Mouse (Mus musculus): ENCODE measurements around the gene Rpl13. TPM values are rescaled to one million over a fixed set of nuclear protein-coding genes. Genes with fewer than 3 reads are reported as not detected.

Gene Rpl13
- polyA plus RNA-seq (2012; ENCODE audit: insufficient read depth, insufficient read length, missing spikeins): 615 and 813 TPM in 2 replicates

GRCm38 (mm10) chr8:123101735-123102685 is at the start of gene Rpl13:
Rpl13 (plus strand) TSS chr8:123102350.
- Histone ChIP-seq H3K4me1 (ENCODE audit: control insufficient read depth, insufficient read depth, insufficient read length, low read length) (peaks cover 3% of the 10 kb centered on the region), H3K27ac (replicated peaks; ENCODE audit: low read depth, low read length) (peak within 1 kb of the TSS; percentile 61), H3K4me3 (ENCODE audit: insufficient read depth, low read depth, low read length) (peak within 1 kb of the TSS; percentile 80)

GRCm38 (mm10) chr8:123062721-123063120 is 39.4 kb upstream of the Rpl13 start, which contains the start of gene Spg7:
Spg7 (plus strand) TSS chr8:123062942.
- no peak within 1 kb of the TSS for H3K27ac ChIP-seq (replicated peaks; ENCODE audit: low read depth, low read length)
- H3K4me3 ChIP-seq (ENCODE audit: insufficient read depth, low read depth, low read length): no peak within 1 kb of the TSS
- H3K4me1 ChIP-seq (ENCODE audit: control insufficient read depth, insufficient read depth, insufficient read length, low read length): peaks cover 4% of the 10 kb centered on the region; the same call in 1 of the 2 replicates

- Histone ChIP-seq H3K4me1 (ENCODE audit: control insufficient read depth, insufficient read depth, insufficient read length, low read length) (peaks cover 4% of the 10 kb centered on the region; the same call in 1 of the 2 replicates), H3K4me3 (ENCODE audit: insufficient read depth, low read depth, low read length) (peak overlapping the region; percentile 80), H3K27ac (replicated peaks; ENCODE audit: low read depth, low read length) (no peak overlapping the region)
These were observed 38.1 kb upstream of the Rpl13 start for GRCm38 (mm10) chr8:123064072-123064471.

- Histone ChIP-seq H3K4me1 (ENCODE audit: control insufficient read depth, insufficient read depth, insufficient read length, low read length) (peaks cover 4% of the 10 kb centered on the region; the same call in 1 of the 2 replicates), H3K27ac (replicated peaks; ENCODE audit: low read depth, low read length) (peak overlapping the region; percentile 96), H3K4me3 (ENCODE audit: insufficient read depth, low read depth, low read length) (peak overlapping the region; percentile 80)
These were observed 37.3 kb upstream of the Rpl13 start for GRCm38 (mm10) chr8:123064809-123065213.

GRCm38 (mm10) chr8:123065214-123066100 is 36.7 kb upstream of the Rpl13 start:
- Histone ChIP-seq H3K4me1 (ENCODE audit: control insufficient read depth, insufficient read depth, insufficient read length, low read length) (peaks cover 4% of the 10 kb centered on the region; the same call in 1 of the 2 replicates), H3K4me3 (ENCODE audit: insufficient read depth, low read depth, low read length) (peak overlapping the region; percentile 91), H3K27ac (replicated peaks; ENCODE audit: low read depth, low read length) (peak overlapping the region; percentile 96)

- peaks cover 4% of the 10 kb centered on the region; the same call in 1 of the 2 replicates for H3K4me1 ChIP-seq (ENCODE audit: control insufficient read depth, insufficient read depth, insufficient read length, low read length)
- H3K4me3 ChIP-seq (ENCODE audit: insufficient read depth, low read depth, low read length): peak overlapping the region; percentile 91
- H3K27ac ChIP-seq (replicated peaks; ENCODE audit: low read depth, low read length): peak overlapping the region; percentile 81
These were observed 36.0 kb upstream of the Rpl13 start for GRCm38 (mm10) chr8:123066101-123066683.

- Histone ChIP-seq H3K4me3 (ENCODE audit: insufficient read depth, low read depth, low read length) (no peak overlapping the region), H3K27ac (replicated peaks; ENCODE audit: low read depth, low read length) (no peak overlapping the region), H3K4me1 (ENCODE audit: control insufficient read depth, insufficient read depth, insufficient read length, low read length) (peaks cover under 1% of the 10 kb centered on the region; the same call in 1 of the 2 replicates)
These were observed 31.0 kb upstream of the Rpl13 start for GRCm38 (mm10) chr8:123071176-123071575.

GRCm38 (mm10) chr8:123077213-123077612 is 24.9 kb upstream of the Rpl13 start:
- H3K4me1 ChIP-seq (ENCODE audit: control insufficient read depth, insufficient read depth, insufficient read length, low read length): no peaks in the 10 kb centered on the region
- no peak overlapping the region for H3K4me3 ChIP-seq (ENCODE audit: insufficient read depth, low read depth, low read length)
- no peak overlapping the region for H3K27ac ChIP-seq (replicated peaks; ENCODE audit: low read depth, low read length)

- Histone ChIP-seq H3K4me1 (ENCODE audit: control insufficient read depth, insufficient read depth, insufficient read length, low read length) (peaks cover 4% of the 10 kb centered on the region; the same call in 1 of the 2 replicates), H3K27ac (replicated peaks; ENCODE audit: low read depth, low read length) (no peak overlapping the region), H3K4me3 (ENCODE audit: insufficient read depth, low read depth, low read length) (no peak overlapping the region)
These were observed 19.2 kb upstream of the Rpl13 start for GRCm38 (mm10) chr8:123082993-123083392.

GRCm38 (mm10) chr8:123083610-123084009 is 18.5 kb upstream of the Rpl13 start:
- Histone ChIP-seq H3K4me3 (ENCODE audit: insufficient read depth, low read depth, low read length) (no peak overlapping the region), H3K27ac (replicated peaks; ENCODE audit: low read depth, low read length) (no peak overlapping the region), H3K4me1 (ENCODE audit: control insufficient read depth, insufficient read depth, insufficient read length, low read length) (peaks cover 4% of the 10 kb centered on the region; the same call in 1 of the 2 replicates)

- Histone ChIP-seq H3K4me1 (ENCODE audit: control insufficient read depth, insufficient read depth, insufficient read length, low read length) (peaks cover 4% of the 10 kb centered on the region; the same call in 1 of the 2 replicates), H3K4me3 (ENCODE audit: insufficient read depth, low read depth, low read length) (no peak overlapping the region), H3K27ac (replicated peaks; ENCODE audit: low read depth, low read length) (no peak overlapping the region)
These were observed 14.9 kb upstream of the Rpl13 start for GRCm38 (mm10) chr8:123087289-123087688.

- no peak overlapping the region for H3K27ac ChIP-seq (replicated peaks; ENCODE audit: low read depth, low read length)
- H3K4me1 ChIP-seq (ENCODE audit: control insufficient read depth, insufficient read depth, insufficient read length, low read length): no peaks in the 10 kb centered on the region
- H3K4me3 ChIP-seq (ENCODE audit: insufficient read depth, low read depth, low read length): no peak overlapping the region
These were observed 4.9 kb upstream of the Rpl13 start for GRCm38 (mm10) chr8:123097216-123097615.

- H3K27ac ChIP-seq (replicated peaks; ENCODE audit: low read depth, low read length): no peak overlapping the region
- H3K4me3 ChIP-seq (ENCODE audit: insufficient read depth, low read depth, low read length): no peak overlapping the region
- no peaks in the 10 kb centered on the region for H3K4me1 ChIP-seq (ENCODE audit: control insufficient read depth, insufficient read depth, insufficient read length, low read length)
These were observed 4.2 kb upstream of the Rpl13 start for GRCm38 (mm10) chr8:123097786-123098584.

GRCm38 (mm10) chr8:123100288-123100687 is 1.9 kb upstream of the Rpl13 start:
- Histone ChIP-seq H3K4me3 (ENCODE audit: insufficient read depth, low read depth, low read length) (no peak overlapping the region), H3K27ac (replicated peaks; ENCODE audit: low read depth, low read length) (no peak overlapping the region), H3K4me1 (ENCODE audit: control insufficient read depth, insufficient read depth, insufficient read length, low read length) (peaks cover 3% of the 10 kb centered on the region)
